Mouse (Mus musculus) urinary bladder, postnatal 14 days (tissue): Measurements from ENCODE around the gene Olfr361.
"Not testable (repeated sequence)": the region's sequence is repeated elsewhere in the genome, so short reads cannot be mapped to it uniquely, and the experiment has no call there.

Experiments
- DNase-seq: peaks from one replicate; pipeline ENCODE4 v3.0.0; 2021; ENCODE audit warnings: low spot score

Gene Olfr361

GRCm38 (mm10) chr2:37089190-37089589 lies at the start of gene Olfr361:
TSS of gene Olfr361 (minus strand) at chr2:37089290.
- not testable (repeated sequence) for DNase-seq

- no peak for DNase-seq
Observed at GRCm38 (mm10) chr2:37117810-37118209, 28.7 kb upstream of the Olfr361 start, which contains the start of gene Olfr362. TSS of gene Olfr362 (minus strand) at chr2:37117910.

- no peak for DNase-seq
Observed at GRCm38 (mm10) chr2:37065446-37065845, 23.6 kb downstream of the Olfr361 start, which contains the start of gene Olfr360. TSS of gene Olfr360 (plus strand) at chr2:37065746.
